Mouse (Mus musculus) midbrain, embryonic 12.5 days (tissue): Measurements from ENCODE around the gene Hpn. TPM values are rescaled to one million over a fixed set of nuclear protein-coding genes. Genes with fewer than 3 reads are reported as not detected.

Source experiments
- ATAC-seq: fragments of 200-750 bp; cut with Nextera tagmentation; 2 replicates; pipeline ENCODE4 v1.8.0; 2017; ENCODE audit warnings: low read depth, moderate TSS enrichment, moderate library complexity; ENCODE audit not compliant: low FRiP score
- H3K27ac ChIP-seq: fragments of 300-500 bp; sonication (generic); replicated peaks from 2 replicates; pipeline ENCODE4 v1.5.1; 2016; ENCODE audit warnings: mild to moderate bottlenecking
- H3K27me3 ChIP-seq: fragments of 300-500 bp; sonication (generic); 2 replicates; pipeline ENCODE4 v1.6.1; 2016; ENCODE audit warnings: mild to moderate bottlenecking
- H3K36me3 ChIP-seq: fragments of 300-500 bp; sonication (generic); 2 replicates; pipeline ENCODE4 v1.6.1; 2016
- H3K4me1 ChIP-seq: fragments of 300-500 bp; sonication (generic); 2 replicates; pipeline ENCODE4 v1.6.1; 2016
- H3K4me2 ChIP-seq: fragments of 300-500 bp; sonication (generic); replicated peaks from 2 replicates; pipeline ENCODE4 v1.6.1; 2016; ENCODE audit warnings: mild to moderate bottlenecking, moderate library complexity
- H3K4me3 ChIP-seq: fragments of 300-500 bp; sonication (generic); 2 replicates; pipeline ENCODE4 v1.5.1; 2016; ENCODE audit warnings: mild to moderate bottlenecking
- H3K9ac ChIP-seq: fragments of 300-500 bp; sonication (generic); replicated peaks from 2 replicates; pipeline ENCODE4 v1.6.1; 2016; ENCODE audit warnings: mild to moderate bottlenecking, moderate library complexity
- H3K9me3 ChIP-seq: fragments of 300-500 bp; sonication (generic); 2 replicates; pipeline ENCODE4 v1.6.1; 2016; ENCODE audit warnings: mild to moderate bottlenecking
- WGBS: fragments of 180-500 bp; shearing (Covaris S2); methylation state at CpG from one replicate; pipeline ENCODE4 v1.1.7; 2016; 5-methylcytosine and 5-hydroxymethylcytosine counted together
- polyA plus RNA-seq: library from polyadenylated mRNA; unstranded; fragments of >200 nt; fragmentation: Nextera tagmentation; extraction: Ambion mirVana; gene quantifications from 2 replicates; pipeline ENCODE4 v1.2.1, GENCODE M21; 2016

Gene Hpn
- polyA plus RNA-seq, 1 experiment from 2014 or later: 0.41 TPM

DNA sequence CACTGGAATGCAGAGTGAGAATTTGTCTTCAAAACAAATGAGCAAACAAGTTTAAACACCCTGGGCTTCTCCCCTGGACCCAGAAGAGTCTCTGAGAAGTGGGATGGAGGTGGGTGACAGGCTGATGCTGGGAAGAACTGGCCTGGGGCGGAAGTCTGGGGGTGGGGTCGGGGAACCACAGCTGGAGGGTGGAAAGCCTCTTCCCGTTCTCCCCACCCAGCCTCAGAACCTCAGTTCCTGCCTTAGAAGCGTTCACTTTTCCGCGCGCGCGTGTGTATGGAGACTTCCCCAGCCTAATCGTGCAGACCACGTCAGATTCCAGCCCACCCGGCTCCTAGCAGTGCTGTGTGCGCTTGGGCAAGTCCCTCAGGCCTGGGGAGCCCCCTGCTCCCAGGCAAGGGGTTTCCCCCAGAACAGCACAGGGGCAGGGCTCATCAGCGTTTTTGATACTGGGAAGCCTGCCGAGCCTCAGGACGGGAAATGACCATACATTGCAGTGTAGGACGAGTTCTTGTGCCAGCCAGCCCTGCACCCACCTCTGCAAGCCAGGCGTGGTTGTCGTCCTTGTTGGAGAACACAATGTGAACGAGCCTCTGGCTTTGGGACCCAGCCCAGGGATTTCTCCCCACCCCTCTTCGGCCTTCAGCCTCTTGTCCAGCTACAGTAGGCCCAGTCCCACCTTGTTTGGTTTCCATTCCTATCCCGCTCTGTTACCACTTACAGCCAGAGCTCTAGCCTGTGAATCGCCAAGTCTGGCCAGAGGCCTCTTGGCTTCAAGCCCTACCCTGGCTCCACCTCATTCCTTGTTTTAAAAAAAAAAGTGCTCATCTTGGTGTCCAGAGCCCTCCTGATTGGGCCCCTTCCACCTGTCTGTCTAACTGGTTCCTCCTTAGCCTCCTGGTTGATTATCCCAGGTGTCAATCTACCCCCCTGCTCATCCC, 36.5 kb upstream of the Hpn start:
- no peaks in the 10 kb centered on the region for H3K9me3 ChIP-seq
- H3K9ac ChIP-seq: peak overlapping the region; percentile 98
- peak overlapping the region; percentile 86 for H3K4me3 ChIP-seq
- H3K4me1 ChIP-seq: peaks cover 24% of the 10 kb centered on the region
- H3K27ac ChIP-seq: peak overlapping the region; percentile 98
- H3K4me2 ChIP-seq: peak overlapping the region; percentile 75
- ATAC-seq: peak; percentile 31
- no peaks in the 10 kb centered on the region for H3K27me3 ChIP-seq
- 19% methylated on average over 23 of the region's 23 CpGs for WGBS
- H3K36me3 ChIP-seq: peaks cover 2% of the 10 kb centered on the region

DNA sequence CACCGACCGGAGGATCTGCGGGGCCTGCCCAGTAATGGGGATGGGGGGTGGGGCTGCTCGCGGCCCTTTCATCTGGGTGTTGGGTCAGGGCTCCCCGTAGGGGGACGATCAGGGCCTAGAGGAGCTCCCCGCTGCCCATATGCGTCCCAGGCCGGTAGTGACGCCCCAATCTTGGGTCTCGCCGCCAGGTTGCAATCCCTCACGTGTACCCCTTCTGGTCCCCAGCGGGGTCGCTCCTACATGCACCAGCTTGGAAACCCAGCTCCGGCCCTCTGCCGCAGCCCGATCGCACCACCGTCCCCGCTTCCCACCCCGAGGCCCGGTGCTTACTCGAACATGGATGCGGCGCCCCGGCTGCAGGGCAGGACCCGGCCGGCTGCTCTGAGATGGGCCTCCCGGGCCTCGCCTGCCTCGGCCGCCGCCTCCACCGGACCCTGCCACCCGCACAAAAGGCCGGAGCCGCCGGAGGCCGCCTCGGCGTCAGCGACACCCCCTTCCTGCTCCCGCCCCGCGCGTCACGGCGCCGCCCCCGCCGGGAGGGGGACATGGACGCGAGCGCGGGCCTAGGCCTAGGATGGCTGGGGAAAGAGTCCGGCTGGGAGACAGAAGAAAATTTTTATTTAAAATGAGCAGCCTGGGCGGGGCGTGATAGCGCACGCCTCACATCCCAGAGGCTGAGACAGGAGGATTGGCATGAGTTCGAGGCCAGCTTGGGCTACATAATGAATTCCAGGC, 35.6 kb upstream of the Hpn start:
- H3K4me3 ChIP-seq: peak overlapping the region; percentile 86
- no peaks in the 10 kb centered on the region for H3K9me3 ChIP-seq
- H3K27me3 ChIP-seq: no peaks in the 10 kb centered on the region
- H3K4me1 ChIP-seq: peaks cover 24% of the 10 kb centered on the region
- H3K9ac ChIP-seq: peak overlapping the region; percentile 98
- peak overlapping the region; percentile 75 for H3K4me2 ChIP-seq
- ATAC-seq: peak; percentile 81
- H3K27ac ChIP-seq: peak overlapping the region; percentile 98
- peaks cover 10% of the 10 kb centered on the region for H3K36me3 ChIP-seq
- under 1% methylated on average over 63 of the region's 63 CpGs for WGBS

DNA sequence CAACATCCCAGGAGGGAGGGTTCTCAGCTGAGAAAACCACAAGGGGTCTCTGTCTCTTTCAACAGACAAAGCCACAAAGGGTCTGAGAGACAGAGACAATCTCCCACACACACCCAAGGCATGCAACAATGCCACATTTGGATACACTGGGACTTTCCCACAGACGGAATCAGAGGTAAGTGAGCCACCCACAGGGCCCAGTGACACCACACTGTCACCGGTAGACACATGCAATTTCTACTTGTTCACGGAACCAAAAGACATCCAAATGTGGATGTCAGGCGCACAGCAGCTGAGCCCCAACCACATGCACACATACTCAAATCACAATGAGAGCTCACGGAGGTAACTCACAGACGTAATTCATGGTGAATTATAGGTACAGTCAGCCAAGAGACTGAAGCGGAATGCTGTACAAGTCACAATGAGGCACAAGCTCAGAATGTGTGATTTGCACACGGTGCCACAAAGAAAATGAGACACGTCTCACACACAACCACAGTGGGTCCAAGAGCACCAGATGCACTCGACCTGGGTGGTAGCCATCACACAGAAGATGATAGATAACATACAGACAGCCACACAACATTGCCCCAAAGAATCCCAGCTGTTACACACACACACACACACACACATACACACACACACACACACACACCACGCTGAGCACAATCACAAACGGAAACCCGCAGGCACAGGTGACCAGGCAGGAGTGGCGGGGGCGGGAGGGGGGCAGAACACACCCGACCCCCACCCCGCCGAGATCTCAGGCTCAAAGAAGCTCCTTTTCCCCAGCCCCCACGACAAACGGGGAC, 34.9 kb upstream of the Hpn start:
- under 1% methylated on average over 19 of the region's 20 CpGs for WGBS
- H3K9me3 ChIP-seq: no peaks in the 10 kb centered on the region
- peak; percentile 5; the same call in 1 of the 2 replicates for ATAC-seq
- peak overlapping the region; percentile 98 for H3K27ac ChIP-seq
- peak overlapping the region; percentile 98 for H3K9ac ChIP-seq
- no peaks in the 10 kb centered on the region for H3K27me3 ChIP-seq
- H3K36me3 ChIP-seq: peaks cover 17% of the 10 kb centered on the region
- H3K4me1 ChIP-seq: peaks cover 24% of the 10 kb centered on the region
- H3K4me3 ChIP-seq: peak overlapping the region; percentile 86
- peak overlapping the region; percentile 75 for H3K4me2 ChIP-seq

GRCm38 (mm10) chr7:31149271-31149670, 34.2 kb upstream of the Hpn start:
- peak overlapping the region; percentile 98 for H3K9ac ChIP-seq
- H3K4me2 ChIP-seq: peak overlapping the region; percentile 75
- H3K4me3 ChIP-seq: peak overlapping the region; percentile 86
- ATAC-seq: no peak
- WGBS: 45% methylated on average over 9 of the region's 9 CpGs
- peaks cover 19% of the 10 kb centered on the region for H3K36me3 ChIP-seq
- H3K27me3 ChIP-seq: no peaks in the 10 kb centered on the region
- peaks cover 24% of the 10 kb centered on the region for H3K4me1 ChIP-seq
- no peaks in the 10 kb centered on the region for H3K9me3 ChIP-seq
- H3K27ac ChIP-seq: peak overlapping the region; percentile 98

GRCm38 (mm10) chr7:31148756-31149155, 33.7 kb upstream of the Hpn start:
- H3K9me3 ChIP-seq: no peaks in the 10 kb centered on the region
- no peaks in the 10 kb centered on the region for H3K27me3 ChIP-seq
- peak overlapping the region; percentile 98 for H3K27ac ChIP-seq
- H3K36me3 ChIP-seq: peaks cover 19% of the 10 kb centered on the region
- H3K4me1 ChIP-seq: peaks cover 24% of the 10 kb centered on the region
- ATAC-seq: peak; percentile 57
- peak overlapping the region; percentile 86 for H3K4me3 ChIP-seq
- WGBS: 3% methylated on average over 9 of the region's 9 CpGs
- H3K9ac ChIP-seq: peak overlapping the region; percentile 98
- H3K4me2 ChIP-seq: peak overlapping the region; percentile 75

- Histone ChIP-seq H3K36me3 (peaks cover 25% of the 10 kb centered on the region), H3K9ac (peak overlapping the region; percentile 98), H3K27ac (peak overlapping the region; percentile 98), H3K4me2 (peak overlapping the region; percentile 75), H3K4me3 (peak overlapping the region; percentile 86), H3K27me3 (no peaks in the 10 kb centered on the region), H3K9me3 (no peaks in the 10 kb centered on the region), H3K4me1 (peaks cover 24% of the 10 kb centered on the region)
- 70% methylated on average over 3 of the region's 3 CpGs for WGBS
- no peak for ATAC-seq
These were observed 33.0 kb upstream of the Hpn start for GRCm38 (mm10) chr7:31148086-31148485.

DNA sequence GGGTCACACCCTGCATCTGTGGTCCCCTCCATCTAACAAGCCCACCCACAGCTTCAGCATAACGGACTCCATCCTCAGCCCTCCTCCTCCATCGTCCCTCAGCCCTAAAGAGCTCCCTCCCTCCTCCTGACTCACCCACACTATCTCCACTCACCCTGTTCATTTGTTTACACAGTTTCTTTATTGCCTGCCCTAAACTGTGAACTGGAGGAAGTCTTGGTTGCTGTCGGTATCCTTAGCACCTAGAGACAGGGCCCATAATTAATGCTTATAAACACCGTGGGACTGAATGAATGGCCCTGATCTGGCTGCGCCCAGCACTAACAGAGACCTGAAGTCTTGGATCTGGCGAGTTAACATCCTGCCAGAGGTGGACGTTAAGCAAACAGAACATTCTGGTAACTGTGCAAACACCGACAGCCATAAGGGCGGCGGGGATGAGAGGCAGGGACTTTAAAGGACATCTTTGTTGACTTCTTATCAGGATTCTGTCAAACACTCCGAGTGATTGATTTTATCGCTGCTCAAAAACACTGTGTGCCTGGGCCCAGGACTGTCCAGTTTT, 30.6 kb upstream of the Hpn start:
- no peak overlapping the region for H3K4me3 ChIP-seq
- WGBS: 85% methylated on average over 12 of the region's 12 CpGs
- H3K9ac ChIP-seq: no peak overlapping the region
- H3K36me3 ChIP-seq: peaks cover 49% of the 10 kb centered on the region
- no peak overlapping the region; the same call in 1 of the 2 replicates for H3K27ac ChIP-seq
- no peak overlapping the region for H3K4me2 ChIP-seq
- peaks cover 15% of the 10 kb centered on the region for H3K4me1 ChIP-seq
- ATAC-seq: no peak
- no peaks in the 10 kb centered on the region for H3K9me3 ChIP-seq
- H3K27me3 ChIP-seq: no peaks in the 10 kb centered on the region

DNA sequence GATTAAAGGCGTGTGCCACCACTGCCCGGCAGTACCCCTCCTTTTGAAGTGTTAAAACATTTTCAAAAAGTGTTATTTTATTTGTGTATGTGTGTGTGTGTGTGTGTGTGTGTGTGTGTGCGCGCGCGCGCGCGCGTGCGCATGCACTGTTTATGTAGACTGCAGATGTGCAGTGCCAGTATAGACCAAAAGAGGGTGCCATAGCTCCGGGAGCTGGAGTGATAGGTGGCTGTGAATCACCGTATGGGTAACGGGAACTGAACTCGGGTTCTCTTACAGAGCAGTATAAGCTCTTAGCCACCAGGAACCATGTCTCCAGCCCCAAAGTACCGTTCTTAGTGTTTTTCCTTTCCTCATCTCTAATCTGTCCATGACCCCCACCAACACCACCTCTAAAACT, 29.8 kb upstream of the Hpn start:
- no peak overlapping the region for H3K9ac ChIP-seq
- no peak overlapping the region for H3K4me3 ChIP-seq
- H3K4me2 ChIP-seq: no peak overlapping the region
- H3K27me3 ChIP-seq: no peaks in the 10 kb centered on the region
- peaks cover 57% of the 10 kb centered on the region for H3K36me3 ChIP-seq
- H3K27ac ChIP-seq: no peak overlapping the region
- no peaks in the 10 kb centered on the region for H3K9me3 ChIP-seq
- ATAC-seq: no peak
- peaks cover 15% of the 10 kb centered on the region for H3K4me1 ChIP-seq
- WGBS: 98% methylated on average over 16 of the region's 16 CpGs

GRCm38 (mm10) chr7:31140941-31141340, 25.9 kb upstream of the Hpn start:
- Histone ChIP-seq H3K27ac (no peak overlapping the region), H3K4me1 (no peaks in the 10 kb centered on the region), H3K4me2 (no peak overlapping the region), H3K9me3 (no peaks in the 10 kb centered on the region), H3K36me3 (peaks cover 88% of the 10 kb centered on the region), H3K27me3 (no peaks in the 10 kb centered on the region), H3K4me3 (no peak overlapping the region), H3K9ac (no peak overlapping the region)
- no peak for ATAC-seq
- WGBS: 94% methylated on average over 10 of the region's 10 CpGs

GRCm38 (mm10) chr7:31140302-31140701, 25.2 kb upstream of the Hpn start:
- Histone ChIP-seq H3K9me3 (no peaks in the 10 kb centered on the region), H3K4me3 (no peak overlapping the region), H3K27me3 (no peaks in the 10 kb centered on the region), H3K4me2 (no peak overlapping the region), H3K9ac (no peak overlapping the region), H3K27ac (no peak overlapping the region), H3K36me3 (peaks cover 90% of the 10 kb centered on the region), H3K4me1 (no peaks in the 10 kb centered on the region)
- WGBS: 89% methylated on average over 4 of the region's 4 CpGs
- no peak for ATAC-seq

DNA sequence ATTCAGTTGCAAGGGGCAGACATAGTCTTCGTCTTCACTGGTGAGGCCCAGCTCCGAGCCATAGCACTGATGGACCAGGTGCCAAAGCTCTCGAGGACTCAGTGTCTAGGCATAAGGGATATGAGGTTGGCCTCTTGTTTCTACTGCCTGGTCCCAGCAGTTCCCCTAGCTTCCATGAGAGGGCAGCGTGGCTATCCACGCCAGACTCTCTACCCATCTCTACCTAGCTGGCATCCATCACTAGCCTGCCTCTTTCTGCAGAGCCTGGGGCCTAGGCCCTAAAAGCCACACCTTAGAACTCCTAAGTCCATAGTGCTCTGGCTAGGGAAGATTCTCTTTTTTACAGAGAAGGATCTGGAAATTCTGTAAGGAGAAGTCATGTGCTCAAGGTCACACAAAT, 24.7 kb upstream of the Hpn start:
- Histone ChIP-seq H3K9me3 (no peaks in the 10 kb centered on the region), H3K4me3 (no peak overlapping the region), H3K27me3 (no peaks in the 10 kb centered on the region), H3K27ac (no peak overlapping the region), H3K9ac (no peak overlapping the region), H3K4me1 (no peaks in the 10 kb centered on the region), H3K4me2 (no peak overlapping the region), H3K36me3 (peaks cover 90% of the 10 kb centered on the region)
- peak; percentile 45; the same call in 1 of the 2 replicates for ATAC-seq
- WGBS: 67% methylated on average over 5 of the region's 5 CpGs
